Mouse (Mus musculus): ENCODE results near the gene B4galnt1.
"Not testable (repeated sequence)": the region's sequence is repeated elsewhere in the genome, so short reads cannot be mapped to it uniquely, and the experiment has no call there.

B4galnt1 gene

DNA sequence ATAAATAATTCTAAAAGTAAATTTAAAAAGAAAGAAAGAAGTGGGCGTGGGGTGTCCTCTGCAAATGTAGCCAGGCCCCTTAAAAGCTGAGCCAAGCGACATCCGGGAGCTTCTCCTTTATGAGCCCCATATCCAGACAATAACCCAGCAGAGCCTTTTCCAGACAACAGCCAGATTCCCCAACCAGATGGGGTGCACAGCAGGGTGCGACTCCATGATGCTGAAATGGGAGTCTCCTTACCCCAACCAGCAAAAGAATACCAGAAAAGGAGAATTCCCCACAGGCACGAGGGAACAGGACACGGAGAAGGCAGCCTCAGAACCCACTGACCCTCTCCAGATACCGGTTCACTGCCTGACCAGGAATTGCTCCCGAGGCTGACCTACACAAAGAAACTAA lies 21.8 kb upstream of the B4galnt1 start:
- no peak for DNase-seq

DNA sequence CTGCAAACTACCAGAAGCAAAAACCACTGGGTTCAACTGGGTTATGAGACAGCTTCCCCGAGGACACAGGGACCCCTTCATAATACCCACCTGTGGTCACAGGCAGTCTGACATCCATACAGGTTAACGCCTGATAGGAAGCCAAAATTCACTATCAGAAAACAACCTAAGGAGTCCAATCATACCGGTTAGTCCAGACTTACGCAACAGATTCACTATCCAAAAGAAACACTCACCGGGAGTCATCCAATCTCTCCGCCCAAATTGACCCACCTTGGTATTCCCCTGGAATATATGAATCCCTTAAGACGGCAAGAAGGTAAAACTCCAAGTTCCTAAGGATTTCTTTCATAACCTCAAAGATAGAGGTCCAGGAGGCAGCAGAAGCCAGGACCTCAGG lies 20.5 kb upstream of the B4galnt1 start:
- DNase-seq: peak in 1 of 2 experiments; percentile 50

DNA sequence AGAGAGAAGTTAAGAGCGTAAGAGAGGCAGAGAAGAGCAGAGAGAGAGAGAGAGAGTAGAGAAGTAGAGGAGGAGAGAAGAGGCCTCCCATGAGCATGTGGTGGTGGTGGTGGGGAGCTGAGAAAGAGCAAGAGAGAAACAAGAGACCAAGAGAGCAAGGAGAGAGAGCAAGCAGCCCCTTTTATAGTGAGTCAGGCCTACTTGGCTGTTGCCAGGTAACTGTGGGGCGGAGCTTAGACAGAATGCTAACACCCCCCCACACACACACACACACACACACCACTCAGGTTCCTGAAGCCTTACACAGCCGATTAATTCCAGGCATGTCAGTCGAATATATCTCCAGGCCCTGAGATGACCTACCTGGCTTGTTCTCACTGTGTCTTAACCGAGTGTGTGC lies 19.7 kb upstream of the B4galnt1 start:
- DNase-seq: peak in 1 of 2 experiments; percentile 38

DNA sequence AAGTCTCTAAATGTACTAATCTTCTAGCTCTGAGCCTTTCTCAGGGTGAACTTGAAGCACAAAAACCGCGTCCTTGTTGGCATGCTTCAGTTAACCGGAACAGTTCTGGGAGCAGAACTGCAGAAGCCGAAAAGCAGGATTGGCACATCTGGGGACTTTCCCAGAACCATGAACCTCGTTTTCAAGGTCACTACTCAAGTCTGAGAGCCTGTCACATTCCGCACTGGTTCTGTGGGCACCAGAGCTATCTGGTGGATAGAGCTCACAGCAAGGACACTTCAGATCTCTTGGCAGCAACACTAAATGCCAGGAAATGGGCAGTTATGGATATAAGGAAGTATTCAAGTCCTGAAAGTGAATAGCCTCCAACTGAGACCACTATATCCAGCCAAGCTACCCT lies 17.9 kb upstream of the B4galnt1 start:
- DNase-seq: peak in 1 of 2 experiments; percentile 46

DNA sequence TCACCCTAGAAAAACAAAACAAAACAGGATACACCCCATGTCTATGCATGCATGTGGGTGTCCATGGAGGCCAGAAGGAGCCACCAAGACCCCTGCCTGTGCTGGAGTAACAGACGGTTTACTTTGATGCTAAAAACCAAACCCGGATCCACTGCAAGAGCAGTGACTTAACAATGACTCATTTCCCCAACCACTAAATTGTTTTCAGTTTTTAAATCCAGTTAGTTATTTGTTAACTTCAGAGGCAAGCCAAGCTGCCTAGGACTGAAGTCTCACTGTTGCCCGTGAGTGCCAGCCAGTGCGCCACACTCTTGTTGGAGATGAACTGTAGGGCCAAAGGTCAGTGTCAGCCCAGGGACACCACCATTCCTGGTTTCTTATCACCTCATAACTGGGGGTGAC lies 14.6 kb upstream of the B4galnt1 start:
- no peak for DNase-seq

DNA sequence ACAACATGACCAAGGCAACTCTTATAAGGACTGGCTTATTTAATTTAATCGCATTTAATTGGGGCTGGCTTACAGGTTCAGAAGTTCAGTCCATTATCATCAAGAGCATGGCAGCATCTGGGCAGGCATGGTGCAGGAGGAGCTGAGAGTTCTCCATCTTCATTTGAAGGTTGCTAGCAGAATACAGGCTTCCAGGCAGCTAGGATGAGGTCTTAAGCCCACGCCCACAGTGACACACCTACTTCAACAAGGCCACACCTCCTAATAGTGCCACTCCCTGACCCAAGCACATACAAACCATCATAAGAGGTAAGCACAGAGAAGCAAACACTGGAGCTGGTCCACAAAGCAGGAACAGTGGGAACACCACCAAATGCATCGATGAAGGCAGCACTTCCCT lies 13.8 kb upstream of the B4galnt1 start:
- DNase-seq: peak; percentile 48

DNA sequence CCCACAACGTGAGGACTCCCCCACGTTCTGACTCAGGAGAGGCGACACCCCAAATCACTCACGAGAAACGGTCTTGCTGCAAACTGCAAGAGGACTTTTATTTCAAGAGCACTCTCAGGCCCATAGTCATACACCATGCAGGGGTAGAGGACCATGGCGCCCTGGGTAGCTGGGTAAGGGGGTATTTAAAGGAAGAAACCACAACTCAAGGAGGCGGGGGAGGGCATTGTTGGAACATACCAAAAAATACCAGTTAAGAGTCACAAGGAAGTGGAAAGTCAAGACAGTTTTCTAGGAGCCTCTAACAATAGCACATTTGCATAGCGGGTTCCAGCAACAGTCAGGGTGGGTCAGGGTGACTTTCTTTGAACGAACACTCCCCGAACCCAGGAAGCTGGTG lies 12.5 kb upstream of the B4galnt1 start:
- DNase-seq: not testable (repeated sequence)

DNA sequence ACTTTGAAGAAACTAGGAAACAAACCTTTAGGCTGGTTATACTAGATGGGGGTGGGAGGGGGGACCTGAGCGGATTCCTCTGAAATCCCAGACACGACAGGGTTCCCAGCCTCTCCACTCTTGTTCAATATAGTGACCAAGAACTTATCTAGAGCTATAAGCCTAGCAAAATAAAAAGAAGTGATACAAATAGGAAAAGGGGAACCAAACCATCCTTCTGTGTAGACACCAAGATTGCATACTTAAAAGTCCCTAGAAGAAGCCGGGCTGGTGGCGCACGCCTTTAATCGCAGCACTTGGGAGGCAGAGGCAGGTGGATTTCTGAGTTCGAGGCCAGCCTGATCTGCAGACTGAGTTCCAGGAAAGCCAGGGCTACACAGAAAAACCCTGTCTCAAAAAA lies 11.7 kb upstream of the B4galnt1 start:
- DNase-seq: no peak

DNA sequence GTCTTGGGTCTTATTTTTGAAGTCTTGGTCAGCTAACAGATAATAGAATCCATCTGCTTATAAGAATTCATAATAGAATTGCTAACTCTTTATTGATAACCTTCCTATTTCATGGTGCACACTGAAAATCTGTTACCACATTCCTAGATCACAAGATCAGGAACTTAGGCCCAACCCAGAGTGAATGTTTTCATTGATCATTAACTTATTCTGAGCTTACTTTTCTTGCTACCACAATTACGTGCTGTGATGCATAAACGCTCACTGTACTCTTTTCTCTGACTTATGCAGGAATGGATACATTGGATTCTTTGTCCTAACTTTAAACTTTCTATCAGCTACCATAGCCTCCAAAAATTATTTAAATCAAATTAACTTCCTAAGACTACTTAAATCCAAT lies 10.8 kb upstream of the B4galnt1 start:
- DNase-seq: no peak

DNA sequence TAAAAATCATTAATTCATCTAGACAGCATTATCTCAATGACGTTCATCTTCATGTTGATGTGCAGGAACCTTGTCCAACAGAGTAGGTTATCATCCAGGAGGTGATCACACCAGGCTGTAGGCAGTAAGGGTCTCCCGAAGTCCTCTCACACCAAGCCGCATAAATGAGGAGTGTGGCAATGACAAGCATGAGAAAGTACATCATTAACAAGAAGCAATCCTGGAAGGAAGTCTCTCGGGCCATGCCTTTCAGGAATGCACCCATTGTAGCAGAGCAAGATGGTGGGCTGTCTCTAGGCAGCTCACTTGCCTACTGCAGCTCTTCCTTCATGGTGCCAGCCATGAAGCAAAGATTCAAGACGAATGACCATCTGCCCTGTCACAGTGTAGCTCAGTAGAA lies 10.4 kb upstream of the B4galnt1 start:
- no peak for DNase-seq

DNA sequence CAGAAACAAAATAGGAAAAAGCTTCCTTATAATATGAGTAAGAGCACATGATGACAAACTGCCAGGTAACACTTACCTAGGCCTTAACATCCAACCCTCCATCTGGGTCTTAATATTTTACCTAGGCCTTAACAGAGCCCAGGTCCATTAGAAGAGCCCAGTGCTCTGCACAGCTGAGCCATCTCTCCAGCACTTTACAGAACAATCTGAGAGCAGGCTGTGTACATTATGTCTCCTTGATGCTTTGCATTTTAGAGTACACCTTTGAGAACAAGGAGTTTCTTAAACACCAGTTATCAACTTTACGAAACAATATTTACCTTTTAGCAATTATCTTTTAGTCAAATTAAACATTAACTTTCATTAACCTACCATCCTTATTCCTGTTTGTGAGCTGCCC lies 8.9 kb upstream of the B4galnt1 start:
- no peak for DNase-seq

DNA sequence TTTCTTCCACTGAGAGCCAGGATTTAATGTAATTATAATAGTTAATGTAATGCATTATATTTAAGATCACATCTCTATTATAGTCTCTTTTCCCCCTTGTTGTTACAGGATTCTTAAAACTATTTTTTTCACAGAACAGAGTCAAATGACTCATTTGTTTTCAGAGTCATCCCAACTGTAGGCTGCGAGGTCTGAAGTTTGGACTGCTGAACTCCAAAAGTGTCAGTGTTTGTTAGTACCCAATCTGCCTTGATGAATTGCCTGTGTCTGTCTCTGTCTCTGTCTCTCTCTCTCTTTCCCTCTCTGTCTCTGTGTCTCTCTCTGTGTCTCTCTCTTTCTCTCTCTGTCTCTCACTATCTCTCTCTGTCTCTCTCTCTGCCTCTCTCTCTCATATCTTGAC lies 8.5 kb upstream of the B4galnt1 start:
- no peak for DNase-seq

DNA sequence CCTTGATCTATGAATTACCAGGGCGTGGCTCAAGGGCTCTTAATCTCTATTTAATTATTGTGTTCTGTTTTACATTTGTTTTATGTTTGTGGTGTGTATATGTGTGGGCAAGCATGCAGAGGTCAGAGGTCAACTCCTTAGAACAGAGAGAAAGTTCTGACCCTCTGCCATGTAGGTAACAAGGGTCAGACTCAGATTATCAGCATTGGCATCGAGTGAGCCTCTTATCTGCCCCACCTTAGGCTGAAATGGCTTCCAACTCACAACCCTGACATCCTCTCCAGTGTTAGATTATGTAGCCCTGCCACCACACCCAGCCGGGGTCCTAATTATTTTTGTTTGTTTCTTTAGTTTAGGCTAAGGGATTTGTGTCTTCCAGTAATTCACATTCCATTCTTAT lies 6.6 kb upstream of the B4galnt1 start:
- DNase-seq: no peak

DNA sequence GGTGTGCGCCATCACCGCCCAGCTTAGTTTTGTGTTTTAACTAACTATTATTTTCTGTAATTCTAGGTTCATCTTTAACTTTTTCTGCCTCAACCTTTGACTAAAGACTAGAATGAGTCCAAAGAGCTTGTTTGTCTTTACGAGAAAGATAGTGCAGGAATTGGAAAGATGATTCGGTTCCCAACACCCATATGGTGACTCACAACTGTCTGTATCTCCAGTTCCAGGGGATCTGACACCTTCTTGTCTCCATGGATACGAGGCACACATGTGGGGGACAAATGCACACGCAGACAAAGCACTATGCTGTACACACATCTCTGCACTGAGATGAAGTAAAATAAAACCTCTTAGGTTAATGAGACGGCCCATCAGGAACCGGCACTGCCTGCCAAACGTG lies 4.9 kb upstream of the B4galnt1 start:
- DNase-seq: no peak

DNA sequence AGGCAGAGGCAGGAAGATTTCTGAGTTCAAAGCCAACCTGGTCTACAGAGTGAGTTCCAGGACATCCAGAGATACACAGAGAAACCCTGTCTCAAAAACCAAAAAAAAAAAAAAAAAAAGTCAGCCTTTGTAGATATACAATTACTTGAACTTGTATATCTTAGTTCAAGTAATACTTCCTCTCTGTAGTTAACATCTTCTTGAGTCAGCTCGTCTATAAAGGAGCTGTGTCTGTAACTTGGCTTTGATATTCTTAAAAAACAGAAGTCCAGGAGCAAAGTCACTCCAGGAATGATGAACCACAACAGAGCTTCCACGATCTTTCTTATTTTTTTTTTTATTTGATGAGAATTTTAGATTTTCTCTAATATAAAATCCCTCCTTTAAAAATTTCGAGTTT lies 4.3 kb upstream of the B4galnt1 start:
- no peak for DNase-seq

DNA sequence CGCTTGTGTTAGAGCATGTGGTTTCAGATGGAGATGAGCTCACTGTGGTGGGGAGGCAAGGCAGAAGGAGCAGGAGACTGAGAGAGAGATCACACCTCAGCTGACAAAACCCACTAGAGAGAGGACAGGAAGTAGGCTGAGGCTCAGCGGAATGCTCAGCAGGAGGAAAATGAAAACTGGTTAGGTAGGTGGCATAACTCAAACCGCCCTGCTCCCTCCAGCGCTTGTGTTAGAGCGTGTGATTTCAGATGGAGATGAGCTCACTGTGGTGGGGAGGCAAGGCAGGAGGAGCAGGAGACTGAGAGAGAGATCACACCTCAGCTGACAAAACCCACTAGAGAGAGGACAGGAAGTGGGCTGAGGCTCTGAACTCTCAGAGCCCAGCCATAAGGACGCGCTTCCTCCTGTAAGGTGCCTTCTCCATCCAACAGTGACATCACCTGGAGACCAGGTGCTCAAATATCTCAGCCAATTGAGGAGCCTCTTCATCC lies 2.2 kb upstream of the B4galnt1 start:
- not testable (repeated sequence) for DNase-seq

DNA sequence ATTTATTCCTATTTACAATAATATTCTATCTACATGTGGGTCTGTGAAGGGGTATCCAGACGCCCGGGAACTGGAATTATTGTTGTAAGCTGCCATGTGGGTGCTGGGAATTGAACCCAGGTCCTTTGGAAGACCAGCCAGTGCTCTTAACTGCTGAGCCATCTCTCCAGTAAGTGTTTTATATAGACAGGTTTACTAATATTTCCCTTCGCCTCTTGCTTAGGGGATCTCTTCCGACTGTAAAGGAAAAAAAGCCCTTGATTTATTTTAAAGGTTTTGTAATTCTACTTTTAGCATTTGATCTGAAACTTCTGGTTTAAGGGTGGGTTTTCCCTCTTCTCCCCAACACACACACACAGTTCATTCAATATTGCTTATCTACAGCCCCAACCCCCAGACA lies 835 bp upstream of the B4galnt1 start:
- no peak for DNase-seq

DNA sequence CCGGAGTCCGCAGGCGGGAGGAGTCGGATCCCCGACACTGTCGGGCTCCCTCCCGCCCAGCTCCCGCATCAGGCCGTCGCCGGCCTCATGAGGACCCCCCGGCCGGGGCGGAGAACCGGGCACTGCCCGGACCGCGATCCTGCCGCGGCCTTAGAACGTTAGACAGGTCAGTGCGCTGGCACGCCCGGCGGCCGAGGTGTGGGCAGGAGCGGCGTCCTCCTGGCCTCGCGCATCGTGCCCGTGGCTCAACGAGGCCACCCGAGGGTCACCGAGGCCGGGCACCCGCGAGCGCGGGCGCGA lies 279 bp downstream of the B4galnt1 start:
- peak in 1 of 2 experiments; percentile 29 for DNase-seq

DNA sequence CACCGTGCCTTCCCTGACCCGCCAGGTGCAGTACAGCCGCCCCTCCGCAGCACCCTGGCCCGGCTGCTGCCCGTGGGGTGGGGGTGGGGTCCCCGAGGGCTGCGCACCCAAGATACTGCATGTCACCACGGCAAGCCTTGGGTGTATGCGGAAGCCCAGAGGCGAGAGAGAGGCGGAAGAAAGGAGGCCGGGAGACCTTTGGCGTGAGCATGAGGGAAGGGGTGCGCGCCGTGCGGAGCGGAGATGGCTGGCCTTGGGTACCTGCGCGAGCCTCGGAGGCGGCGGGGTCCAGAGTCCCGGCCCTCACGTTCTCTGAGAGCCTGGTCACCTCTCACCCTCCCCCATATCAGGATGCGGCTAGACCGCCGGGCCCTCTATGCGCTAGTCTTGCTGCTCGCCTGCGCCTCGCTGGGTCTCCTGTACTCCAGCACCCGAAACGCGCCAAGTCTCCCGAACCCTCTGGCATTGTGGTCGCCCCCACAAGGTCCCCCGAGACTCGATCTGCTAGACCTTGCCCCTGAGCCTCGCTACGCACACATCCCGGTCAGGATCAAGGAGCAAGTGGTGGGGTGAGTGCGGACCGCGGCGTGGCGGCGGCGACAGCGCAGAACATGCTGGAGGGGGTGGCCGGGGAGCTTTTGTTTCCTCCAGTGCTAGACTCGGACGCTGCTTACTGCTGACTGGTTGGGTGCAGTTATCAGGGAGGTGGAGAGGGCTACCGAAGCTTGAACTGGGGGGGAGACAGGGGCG lies 804 bp downstream of the B4galnt1 start:
- peak; percentile 58 to 69 for DNase-seq

DNA sequence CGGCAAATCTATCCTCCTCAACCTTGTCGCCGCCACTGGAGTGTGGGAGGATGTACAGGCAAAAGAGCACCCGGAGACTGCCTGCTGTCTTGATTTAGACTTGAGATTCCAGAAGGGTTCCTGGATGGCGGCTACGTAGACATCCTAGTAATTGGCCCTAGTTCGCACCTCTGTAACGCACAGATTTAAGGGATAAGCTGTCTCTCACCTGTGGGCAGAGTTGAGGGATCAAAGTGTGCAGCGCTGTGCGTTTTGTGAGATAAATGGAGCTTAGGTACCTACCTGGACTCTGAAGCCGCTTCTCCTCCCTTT lies 1.3 kb downstream of the B4galnt1 start:
- DNase-seq: no peak

DNA sequence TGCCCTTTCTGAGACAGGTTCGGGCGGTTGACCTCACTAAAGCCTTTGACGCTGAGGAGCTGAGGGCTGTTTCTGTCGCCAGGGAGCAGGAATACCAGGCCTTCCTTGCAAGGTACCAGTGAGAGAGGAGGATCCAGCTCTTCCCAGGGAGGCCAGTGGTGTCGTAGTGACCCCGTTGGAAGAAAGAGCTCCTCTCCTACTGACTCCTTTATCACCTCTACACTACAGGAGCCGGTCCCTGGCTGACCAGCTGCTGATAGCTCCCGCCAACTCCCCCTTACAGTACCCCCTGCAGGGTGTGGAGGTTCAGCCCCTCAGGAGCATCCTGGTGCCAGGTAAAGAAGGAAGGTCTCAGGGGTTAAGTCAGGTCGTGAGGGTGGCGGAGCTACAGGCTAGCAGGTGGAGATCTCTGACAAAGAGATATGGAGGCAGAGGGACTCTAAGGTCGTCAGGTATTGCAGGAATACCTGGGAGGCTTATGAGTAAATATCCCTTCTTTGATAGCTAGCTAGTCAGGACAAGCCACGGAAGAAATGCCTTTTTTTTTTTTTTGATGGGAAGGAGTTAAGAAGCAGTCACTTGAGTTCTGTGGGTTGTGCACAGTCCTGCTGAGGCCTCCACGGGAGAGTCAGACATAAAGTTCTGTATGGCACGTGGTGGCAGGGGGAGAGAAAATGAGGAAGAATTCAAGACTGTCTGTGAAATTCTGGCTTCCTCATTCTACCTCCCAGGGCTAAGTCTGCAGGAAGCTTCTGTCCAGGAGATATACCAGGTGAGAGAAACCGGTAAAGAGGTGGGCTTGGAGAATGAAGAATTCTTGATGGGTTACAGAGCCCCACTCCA lies 2.0 kb downstream of the B4galnt1 start:
- no peak for DNase-seq

DNA sequence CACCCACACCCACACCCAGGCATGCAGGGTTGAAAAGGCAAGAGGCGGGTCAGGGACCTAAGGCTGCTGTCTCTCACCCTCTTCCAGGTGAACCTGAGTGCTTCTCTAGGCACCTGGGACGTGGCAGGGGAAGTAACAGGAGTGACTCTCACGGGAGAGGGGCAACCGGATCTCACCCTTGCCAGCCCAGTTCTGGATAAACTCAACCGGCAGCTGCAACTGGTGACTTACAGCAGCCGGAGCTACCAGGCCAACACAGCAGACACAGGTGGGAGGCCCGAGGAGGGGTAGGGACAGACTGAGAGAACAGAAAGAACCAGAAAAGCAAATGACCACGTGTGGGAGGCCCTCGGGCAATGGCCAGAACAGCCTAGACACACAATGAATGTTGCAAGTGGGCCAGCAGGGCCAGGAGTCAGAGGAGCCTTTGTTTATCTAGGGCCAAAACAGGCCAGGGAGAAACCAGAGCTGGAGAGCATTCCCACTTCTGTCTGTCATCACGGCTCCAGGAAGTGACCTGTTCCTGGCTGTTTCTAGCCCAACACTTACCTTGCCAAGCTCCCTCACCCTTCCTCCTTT lies 2.7 kb downstream of the B4galnt1 start:
- peak; percentile 74 to 81 for DNase-seq

DNA sequence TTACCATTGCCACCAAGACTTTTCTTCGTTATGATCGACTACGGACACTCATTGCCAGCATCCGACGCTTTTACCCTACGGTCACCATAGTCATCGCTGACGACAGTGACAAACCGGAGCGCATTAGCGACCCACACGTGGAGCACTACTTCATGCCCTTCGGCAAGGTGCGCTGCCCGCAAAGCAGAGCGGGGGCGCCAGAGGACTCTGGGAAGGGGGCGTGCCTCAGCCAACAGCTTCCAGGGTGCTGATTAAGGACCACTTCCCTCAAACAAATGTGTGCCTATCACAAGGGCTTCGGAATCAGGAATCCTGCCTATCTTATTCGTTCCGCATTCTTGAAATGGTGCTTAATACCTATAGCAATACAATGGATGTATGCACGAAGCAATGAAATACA lies 5.0 kb downstream of the B4galnt1 start:
- DNase-seq: peak in 1 of 2 experiments; percentile 62

DNA sequence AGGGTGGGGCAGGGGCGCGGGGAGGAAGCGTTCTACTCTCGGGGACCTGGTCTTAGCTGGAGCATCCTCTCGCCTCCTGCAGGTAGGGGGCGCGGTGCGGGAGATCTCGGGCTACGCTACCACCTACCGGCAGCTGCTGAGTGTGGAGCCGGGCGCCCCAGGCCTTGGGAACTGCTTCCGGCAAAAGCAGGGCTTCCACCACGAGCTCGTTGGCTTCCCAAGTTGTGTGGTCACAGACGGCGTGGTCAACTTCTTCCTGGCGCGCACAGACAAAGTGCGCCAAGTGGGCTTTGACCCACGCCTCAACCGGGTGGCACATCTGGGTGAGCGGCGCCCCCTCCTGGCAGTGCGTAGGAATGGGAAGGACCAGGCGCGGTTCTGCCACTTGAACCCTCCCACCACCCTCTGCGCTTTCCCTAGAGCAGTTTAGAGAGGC lies 5.8 kb downstream of the B4galnt1 start:
- peak; percentile 73 to 78 for DNase-seq
